Mouse (Mus musculus) monocyte, adult 5-6 weeks (primary cell): ENCODE results near the gene Nceh1. TPM values are rescaled to one million over a fixed set of nuclear protein-coding genes. Genes with fewer than 3 reads are reported as not detected.
"Not testable (repeated sequence)": the region's sequence is repeated elsewhere in the genome, so short reads cannot be mapped to it uniquely, and the experiment has no call there.

ENCODE experiments used
- ATAC-seq: fragments of 153-309, 156-312 bp; replicated peaks from 2 replicates; pipeline ENCODE4 v1.8.0; 2017; ENCODE audit warnings: mild to moderate bottlenecking; ENCODE audit not compliant: low TSS enrichment, insufficient number of reproducible peaks, severe bottlenecking, poor library complexity, low FRiP score
- total RNA-seq: library from RNA; stranded (forward); fragments of 200-1000, 200-491, 200-594 nt; gene quantifications from 3 replicates; pipeline ENCODE4 v1.2.3, GENCODE M21; 2017

Gene Nceh1
- total RNA-seq, 1 experiment from 2014 or later: 12.1 TPM

DNA sequence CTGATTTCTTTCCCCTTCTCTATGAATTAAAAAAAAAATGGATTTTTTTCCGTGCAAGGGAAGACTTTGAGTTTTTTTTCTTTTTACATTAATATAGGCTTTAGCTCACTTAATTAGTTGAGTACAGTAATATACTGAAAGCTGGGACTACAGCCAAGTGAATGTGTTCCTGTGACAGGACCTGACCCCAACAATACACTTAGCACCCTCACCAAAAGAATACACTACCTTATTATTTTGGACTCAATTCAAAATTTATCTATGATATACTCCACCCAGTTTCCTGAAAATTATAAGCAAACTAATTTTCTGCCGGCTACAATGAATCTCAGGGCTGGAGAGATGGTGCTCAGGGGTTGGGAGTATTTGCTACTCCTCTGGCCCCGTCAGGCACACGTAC is 86.4 kb downstream of the Nceh1 start:
- ATAC-seq: no peak

GRCm38 (mm10) chr3:27270160-27270962 is 87.6 kb downstream of the Nceh1 start:
- ATAC-seq: no peak

DNA sequence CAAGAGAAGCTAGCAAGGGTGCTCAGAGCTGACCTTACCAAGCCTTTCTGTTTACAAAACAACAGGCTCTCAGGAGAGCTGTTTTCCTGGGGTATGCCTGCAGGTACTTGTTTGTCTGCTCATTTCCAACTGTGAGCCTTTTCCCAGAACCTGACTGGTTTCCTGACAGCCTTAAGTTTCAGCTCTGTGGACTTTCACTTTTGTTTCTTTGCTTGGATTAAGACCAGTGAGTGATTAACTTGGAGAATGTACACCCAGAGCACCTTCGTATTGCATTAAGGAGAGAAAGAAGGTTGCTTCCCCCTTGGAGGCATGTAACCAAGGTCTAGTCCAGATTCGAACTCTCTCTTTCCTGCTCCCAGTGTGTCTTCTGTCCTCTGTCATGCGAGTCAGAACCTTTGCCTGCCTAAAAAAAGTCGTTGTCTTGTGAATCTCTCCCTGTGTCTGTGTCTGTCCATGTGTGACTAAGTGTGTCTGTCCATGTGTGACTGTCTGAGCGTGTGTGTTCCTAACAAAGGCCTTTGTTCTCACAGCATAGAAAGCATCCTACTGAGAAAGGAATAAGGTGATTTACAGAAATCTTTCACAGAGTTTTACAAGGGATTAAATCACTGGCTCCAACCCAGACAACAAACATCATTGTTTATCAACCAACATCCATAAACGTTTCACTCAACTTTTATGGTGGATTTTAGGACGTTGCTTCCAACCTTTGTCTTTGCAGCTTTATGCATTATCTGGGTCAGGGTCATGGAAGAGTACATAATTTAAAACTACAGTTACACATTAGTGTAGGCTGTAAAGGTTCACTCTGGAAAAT is 90.4 kb downstream of the Nceh1 start:
- ATAC-seq: no peak

GRCm38 (mm10) chr3:27279286-27279925 is 96.6 kb downstream of the Nceh1 start:
- not testable (repeated sequence) for ATAC-seq

DNA sequence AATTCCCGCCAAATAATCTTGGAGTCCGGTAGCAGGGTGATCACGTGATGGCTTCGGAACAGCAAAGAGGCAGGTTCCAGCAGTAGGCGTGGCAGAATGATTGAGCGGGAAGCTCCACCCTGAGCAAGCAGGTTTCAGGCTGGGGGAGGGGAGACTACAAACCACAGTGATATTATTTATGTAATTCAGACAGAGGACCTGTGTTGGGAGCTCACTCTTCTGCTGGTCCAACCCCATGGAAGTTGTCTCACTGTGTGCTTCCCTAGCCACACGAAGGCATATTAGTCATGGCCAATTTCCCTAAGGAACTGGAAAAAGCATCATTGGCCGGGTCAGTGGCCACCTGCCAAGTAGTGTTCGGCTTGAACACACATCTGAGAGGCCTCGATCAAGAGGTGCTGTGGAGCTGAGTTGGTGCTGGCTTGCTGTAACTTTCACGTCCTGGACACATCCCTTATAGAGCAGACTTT is 97.5 kb downstream of the Nceh1 start:
- ATAC-seq: no peak

DNA sequence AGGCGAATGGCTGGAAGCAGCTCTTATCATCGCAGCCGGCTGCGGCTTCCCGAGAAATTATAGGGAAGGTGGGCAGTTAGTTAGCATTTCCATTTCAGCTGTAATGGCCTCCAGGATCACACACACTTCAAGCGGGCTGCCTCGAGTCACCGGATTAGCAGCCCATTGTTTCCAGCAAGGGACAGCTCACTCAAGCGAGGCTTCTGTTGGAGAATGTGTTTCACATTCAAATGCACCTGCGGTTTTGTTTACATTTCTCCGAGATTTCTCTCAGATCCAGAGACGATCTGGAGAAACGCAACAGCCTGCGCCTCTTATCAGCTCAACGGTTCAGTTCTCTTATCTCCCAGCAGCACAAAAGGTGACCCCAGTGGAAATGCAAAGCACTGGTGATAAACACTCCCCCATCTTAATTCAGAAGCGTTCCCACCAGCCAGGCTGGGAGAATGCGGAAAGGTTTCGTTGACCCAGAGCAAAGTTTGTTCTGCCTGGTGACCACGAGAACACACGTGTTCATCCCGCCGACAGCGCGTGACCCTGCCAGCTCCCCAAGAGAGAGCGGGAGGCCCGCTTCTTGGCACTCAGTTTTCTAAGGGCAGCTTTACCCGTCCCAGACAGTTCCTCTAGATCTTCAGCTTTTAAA is 100.4 kb downstream of the Nceh1 start:
- ATAC-seq: no peak

GRCm38 (mm10) chr3:27283796-27284195 is 101.0 kb downstream of the Nceh1 start:
- ATAC-seq: no peak

- no peak for ATAC-seq
Measured at GRCm38 (mm10) chr3:27284227-27284626, 101.5 kb downstream of the Nceh1 start.

DNA sequence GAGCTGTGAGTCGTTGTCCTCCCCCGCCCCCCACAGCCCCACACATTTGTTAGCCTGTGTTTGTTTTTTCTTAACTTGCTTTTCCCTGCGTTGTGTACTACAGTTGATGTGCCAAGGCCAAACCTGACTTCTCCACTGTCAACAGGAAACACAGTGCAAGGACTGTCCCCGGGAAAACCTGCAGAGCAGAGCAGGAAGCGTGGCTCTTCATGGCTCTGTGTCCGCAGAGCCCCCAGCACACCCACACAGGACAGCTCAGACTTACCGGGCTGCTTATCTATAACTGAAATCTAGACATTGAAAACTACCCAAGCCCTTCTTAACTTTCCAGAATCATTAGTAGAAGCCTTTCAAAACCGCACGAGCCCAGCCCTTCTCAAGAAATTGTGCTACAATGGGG is 102.3 kb downstream of the Nceh1 start:
- ATAC-seq: no peak

- no peak for ATAC-seq
Measured at GRCm38 (mm10) chr3:27288301-27288700, 105.5 kb downstream of the Nceh1 start.

DNA sequence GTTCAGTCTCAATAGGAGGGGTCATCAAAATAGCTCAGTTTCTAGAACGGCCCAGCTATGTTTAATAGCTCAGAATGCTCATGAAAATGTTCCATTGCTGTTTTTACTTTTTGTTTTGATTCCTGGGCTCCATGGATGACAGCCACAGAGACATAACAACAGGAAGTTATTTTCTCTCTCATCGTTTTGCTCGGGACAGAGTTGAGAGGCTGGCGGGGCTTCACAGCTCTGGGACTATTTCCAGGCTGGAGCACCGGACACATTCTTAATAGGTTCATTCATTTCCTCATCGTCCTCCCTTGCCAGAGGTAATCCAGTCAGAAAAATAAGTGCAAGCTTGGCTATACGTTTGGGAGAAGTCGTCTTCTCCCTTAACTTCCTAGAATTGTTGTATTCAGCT is 106.1 kb downstream of the Nceh1 start:
- ATAC-seq: no peak

GRCm38 (mm10) chr3:27290285-27290684 is 107.5 kb downstream of the Nceh1 start:
- no peak for ATAC-seq

DNA sequence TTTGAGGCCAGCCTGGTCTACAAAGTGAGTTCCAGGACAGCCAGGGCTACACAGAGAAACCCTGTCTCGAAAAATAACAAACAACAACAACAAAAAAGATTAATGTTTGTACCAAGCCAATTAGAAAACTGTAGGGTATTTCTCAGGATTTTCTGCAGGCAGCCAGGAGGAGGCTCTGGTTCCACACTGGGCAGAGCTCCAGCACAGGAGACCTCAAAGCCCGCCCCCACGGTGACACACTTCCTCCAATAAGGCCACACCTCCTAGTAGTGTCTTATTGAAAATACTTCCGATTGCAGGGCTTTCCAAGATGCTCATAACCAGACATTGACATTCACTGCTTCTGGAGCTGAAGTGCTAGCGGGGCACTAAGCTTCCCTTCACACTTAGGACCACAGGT is 108.2 kb downstream of the Nceh1 start:
- ATAC-seq: peak; percentile 57; the same call in 1 of the 2 replicates

GRCm38 (mm10) chr3:27291411-27291810 is 108.6 kb downstream of the Nceh1 start:
- peak; percentile 52; the same call in 1 of the 2 replicates for ATAC-seq

DNA sequence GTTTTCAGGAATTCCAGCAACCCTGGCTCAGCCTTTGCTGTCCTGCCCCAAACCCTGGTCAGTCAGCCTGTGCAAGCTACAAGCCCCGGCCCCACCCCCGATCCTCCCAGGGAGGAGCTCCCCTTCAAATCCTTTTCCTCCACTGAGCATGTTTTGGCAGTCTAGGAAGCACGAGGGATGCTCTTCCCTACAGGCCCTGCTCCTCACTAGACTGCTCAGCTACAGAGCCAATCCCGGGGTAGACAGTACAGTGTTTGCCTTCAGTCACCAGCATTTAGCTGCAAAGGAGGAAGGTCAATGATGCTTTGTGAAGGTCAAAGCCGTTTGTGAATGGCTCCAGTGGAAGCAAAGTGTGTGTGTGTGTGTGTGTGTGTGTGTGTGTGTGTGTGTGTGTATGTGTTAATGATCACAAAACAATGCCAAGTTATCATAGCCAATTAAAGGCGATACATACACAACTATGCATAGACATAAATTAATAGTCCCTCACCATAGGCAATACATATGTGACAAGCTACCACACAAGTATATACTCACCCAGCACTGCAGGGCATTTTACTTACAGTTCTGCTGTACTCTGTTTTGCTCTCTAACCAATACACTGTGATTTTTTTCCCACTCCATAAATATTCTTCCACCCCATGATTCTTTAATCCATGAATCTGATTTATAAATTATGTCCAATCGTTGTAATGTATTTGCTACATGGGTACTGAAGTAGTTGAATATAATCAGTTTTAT is 111.0 kb downstream of the Nceh1 start:
- no peak for ATAC-seq

- ATAC-seq: no peak
Measured at GRCm38 (mm10) chr3:27300451-27300850, 117.7 kb downstream of the Nceh1 start.

GRCm38 (mm10) chr3:27302339-27303022 is 119.7 kb downstream of the Nceh1 start:
- ATAC-seq: no peak

DNA sequence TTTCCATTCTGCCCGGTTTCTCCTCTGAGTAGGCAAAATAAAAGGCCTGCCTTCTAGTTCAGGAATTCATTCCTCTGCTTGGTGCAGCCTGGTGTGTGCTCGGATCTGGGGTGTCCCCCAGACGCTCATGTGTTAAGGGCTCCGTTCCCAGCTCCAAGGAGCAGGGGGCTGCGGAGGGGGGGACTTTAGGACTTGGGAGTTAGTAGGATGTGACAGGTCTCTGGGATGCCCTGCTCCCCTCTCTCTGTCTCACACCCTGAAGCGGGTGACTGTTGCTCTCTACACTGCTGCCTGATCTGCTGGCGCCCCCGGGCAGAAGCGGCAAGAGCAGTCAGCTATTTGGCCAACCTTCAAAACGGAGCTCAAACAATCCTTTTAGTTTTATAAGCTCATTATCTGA is 124.0 kb downstream of the Nceh1 start:
- ATAC-seq: no peak
